Mouse (Mus musculus): Measurements from ENCODE around the gene Cep112.

The Cep112 gene

GRCm38 (mm10) chr11:108871748-108872147 is 446.8 kb downstream of the Cep112 start:
- no peak for DNase-seq (ENCODE audit: low read depth, low spot score)

DNA sequence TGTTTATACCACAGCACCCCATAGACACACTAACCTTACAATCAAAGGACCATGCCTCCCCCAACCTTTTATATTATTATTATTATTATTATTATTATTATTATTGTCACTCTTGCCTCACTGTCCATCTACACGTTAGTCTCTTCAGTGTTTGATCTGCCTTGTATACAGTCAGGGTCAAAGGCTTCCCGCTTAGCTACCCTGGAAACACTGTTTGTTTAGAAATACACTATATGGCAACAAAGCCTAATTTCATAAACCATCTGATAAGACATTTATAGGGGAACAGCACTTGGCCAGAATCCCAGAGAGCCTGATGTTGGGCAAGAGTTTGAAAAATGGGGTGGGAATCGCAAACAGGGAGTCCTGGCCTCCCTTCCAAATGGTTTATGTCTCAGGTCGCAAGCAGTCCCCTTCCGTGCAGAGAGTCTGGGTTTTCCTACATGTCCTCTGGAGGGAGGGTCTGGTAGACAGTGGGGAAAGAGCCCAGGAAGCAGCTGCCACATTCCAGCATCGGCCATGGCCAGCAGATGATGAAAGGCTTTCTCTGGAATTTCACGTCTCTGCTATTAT is 451.7 kb downstream of the Cep112 start:
- no peak for DNase-seq (ENCODE audit: low read depth, low spot score)

GRCm38 (mm10) chr11:108877520-108877919 is 452.5 kb downstream of the Cep112 start:
- no peak for DNase-seq (ENCODE audit: low read depth, low spot score)

DNA sequence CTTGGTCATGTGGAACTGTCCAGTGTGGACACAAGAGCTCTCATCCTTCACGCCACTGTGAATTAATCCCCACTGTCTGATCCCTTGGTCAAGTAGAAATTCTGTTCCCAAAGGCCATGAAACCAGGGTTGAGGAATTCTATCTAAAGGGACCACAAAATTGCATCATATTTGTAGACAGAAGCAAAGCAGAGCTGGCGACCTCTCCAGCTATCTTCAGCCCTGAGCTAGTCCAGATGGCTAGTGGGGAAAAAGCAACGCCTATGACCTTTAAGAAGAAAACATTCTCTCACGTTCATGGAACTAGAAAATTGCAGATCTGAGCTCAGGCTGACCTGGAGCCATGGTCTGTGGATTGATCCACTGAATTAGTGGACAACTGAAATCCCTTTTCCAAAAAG is 455.6 kb downstream of the Cep112 start:
- DNase-seq (ENCODE audit: low read depth, low spot score): no peak

DNA sequence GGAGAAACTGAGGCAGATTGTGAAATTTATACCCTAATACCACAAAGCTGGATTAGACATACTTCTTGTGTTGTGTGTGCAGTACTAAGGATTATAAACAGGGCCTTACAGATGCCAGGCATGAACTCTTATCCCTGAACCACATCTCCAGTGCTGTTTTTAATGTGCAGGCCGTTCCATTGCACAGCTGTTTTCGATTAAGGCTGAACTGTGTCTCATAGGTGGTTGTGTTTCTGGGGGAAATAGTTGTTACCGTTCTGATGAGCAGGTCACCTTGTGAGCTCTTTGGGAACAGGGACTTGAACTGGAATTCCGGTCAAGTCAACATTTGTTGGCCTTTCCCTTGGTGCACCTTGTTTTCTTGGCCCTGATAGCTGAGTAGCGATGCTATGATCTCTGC is 456.7 kb downstream of the Cep112 start:
- DNase-seq (ENCODE audit: low read depth, low spot score): no peak

- DNase-seq (ENCODE audit: low read depth, low spot score): no peak
Observed at GRCm38 (mm10) chr11:108885276-108885896, 460.4 kb downstream of the Cep112 start.

- DNase-seq (ENCODE audit: low read depth, low spot score): no peak
Observed at GRCm38 (mm10) chr11:108886060-108886459, 461.1 kb downstream of the Cep112 start.

DNA sequence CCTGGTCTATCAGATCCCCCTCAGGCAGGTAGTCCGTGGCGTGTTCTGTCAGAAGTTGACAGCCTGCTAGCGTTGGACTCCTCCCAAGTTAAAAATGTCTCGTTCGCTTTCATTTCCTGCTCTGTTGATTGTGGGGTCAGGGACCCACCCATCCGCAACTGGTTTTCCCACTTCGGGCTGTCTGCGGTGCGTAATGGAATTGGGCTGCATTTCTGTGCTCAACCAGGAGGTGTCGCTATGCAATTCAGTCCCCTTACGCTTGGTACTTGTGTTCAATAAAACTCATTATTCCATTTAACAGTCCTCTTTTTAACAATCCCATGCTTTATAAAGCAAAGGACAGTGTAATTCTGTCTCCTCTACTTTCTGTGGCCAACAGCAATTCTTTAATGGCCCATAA is 464.1 kb downstream of the Cep112 start:
- DNase-seq (ENCODE audit: low read depth, low spot score): peak; percentile 76

DNA sequence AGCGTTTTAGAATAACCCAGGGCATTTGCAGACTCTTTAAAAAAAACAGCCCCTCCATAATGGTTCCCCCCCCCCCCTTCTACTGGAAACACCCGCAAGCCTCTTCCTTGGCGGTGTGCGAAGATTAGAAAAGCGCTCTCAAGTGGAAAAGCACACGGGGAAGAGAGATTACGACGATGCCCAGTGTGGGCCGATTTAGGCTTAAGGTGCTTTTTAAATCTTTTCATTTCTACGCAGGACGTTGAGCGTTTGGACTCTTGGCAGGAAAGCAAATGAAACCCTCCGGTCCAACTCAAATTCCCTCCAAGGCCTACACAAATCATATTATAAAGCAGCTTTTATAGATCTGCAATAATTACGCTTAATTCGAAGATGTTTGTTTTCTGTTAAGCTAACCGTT is 465.6 kb downstream of the Cep112 start:
- DNase-seq (ENCODE audit: low read depth, low spot score): no peak

DNA sequence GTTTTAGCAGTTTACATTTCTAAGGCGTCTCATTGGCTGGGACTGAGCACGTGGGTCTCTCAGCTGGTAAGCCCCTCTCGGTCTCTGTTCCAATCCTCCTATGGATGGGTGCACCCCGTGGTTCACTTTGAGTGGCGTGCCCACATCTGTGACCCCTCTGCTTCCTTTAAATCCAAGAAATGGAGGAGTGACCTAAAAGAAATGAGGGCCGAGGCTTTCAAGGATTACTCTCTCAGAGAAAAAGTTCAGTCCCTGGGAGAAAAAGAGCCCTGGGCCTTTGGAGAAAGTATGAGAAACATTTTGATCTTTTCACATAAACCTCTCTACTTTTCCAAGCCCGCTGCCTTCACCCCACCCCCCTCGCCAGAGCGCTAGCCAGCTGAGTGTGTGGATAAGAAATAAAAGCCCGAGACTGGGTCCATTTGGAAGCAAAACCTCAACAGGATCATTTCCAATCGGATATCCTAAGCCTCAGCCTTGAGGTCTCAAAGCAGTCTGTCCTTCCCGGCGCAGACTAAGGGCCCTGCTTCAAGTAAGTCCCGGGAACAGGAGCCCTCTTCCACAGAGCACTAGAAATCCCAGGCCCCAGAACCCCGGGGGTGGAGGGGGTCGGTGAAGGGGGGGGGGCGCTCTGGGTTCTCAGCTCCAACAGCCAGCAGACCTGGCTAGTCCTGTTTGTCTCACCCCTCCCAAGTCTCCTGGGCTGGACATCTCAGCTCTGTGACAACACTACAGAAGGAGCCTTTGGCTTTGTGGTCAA is 466.3 kb downstream of the Cep112 start:
- DNase-seq (ENCODE audit: low read depth, low spot score): no peak

DNA sequence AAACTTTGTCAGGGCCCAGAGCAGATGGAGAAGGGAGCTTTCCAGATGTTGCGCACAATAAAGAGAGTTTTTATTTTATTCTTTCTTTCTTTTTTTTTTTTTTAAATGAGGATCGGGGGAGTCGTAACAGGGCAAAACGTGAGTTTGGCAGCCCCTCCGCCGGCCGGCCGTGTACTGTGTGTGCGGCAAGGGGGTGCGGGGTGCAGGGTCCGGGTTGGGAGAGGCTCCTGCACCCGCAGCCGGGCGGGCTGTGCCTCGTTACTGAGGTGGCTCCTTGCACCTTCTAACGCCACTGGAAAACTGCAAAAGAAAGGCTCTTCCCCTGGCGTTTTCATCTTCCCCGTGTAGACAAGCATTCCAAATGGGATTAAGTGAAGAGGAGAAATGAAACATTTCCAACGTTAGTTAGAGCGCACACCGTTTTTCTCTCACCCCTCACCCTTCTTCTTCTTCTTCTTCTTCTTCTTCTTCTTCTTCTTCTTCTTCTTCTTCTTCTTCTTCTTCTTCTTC is 466.9 kb downstream of the Cep112 start:
- DNase-seq (ENCODE audit: low read depth, low spot score): no peak

GRCm38 (mm10) chr11:108892406-108892805 is 467.4 kb downstream of the Cep112 start:
- no peak for DNase-seq (ENCODE audit: low read depth, low spot score)

- DNase-seq (ENCODE audit: low read depth, low spot score): peak; percentile 68
Observed at GRCm38 (mm10) chr11:108893232-108893790, 468.3 kb downstream of the Cep112 start.

- no peak for DNase-seq (ENCODE audit: low read depth, low spot score)
Observed at GRCm38 (mm10) chr11:108893855-108894510, 469.0 kb downstream of the Cep112 start.

- DNase-seq (ENCODE audit: low read depth, low spot score): no peak
Observed at GRCm38 (mm10) chr11:108897034-108897433, 472.0 kb downstream of the Cep112 start.

GRCm38 (mm10) chr11:108898063-108898462 is 473.1 kb downstream of the Cep112 start:
- no peak for DNase-seq (ENCODE audit: low read depth, low spot score)

DNA sequence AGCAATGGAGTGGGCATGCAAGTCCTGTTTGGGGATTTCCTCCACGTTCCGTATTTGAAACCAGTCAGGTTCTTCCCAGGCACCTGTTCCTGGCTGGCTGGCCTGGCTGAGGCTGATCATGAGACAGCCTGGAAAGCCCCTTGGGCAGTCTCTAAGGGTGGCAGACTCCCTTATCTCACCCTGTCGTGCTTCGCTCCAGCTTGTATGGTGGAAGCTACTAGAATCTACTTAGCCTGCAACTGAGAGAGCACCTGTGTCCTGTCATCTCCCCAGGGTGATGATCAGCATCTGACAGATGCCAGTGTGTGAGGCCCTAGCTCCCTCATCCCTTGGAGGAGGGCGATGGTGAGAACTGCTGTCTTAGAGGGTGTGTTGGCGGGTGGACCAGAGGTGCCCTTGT is 473.5 kb downstream of the Cep112 start:
- DNase-seq (ENCODE audit: low read depth, low spot score): no peak

DNA sequence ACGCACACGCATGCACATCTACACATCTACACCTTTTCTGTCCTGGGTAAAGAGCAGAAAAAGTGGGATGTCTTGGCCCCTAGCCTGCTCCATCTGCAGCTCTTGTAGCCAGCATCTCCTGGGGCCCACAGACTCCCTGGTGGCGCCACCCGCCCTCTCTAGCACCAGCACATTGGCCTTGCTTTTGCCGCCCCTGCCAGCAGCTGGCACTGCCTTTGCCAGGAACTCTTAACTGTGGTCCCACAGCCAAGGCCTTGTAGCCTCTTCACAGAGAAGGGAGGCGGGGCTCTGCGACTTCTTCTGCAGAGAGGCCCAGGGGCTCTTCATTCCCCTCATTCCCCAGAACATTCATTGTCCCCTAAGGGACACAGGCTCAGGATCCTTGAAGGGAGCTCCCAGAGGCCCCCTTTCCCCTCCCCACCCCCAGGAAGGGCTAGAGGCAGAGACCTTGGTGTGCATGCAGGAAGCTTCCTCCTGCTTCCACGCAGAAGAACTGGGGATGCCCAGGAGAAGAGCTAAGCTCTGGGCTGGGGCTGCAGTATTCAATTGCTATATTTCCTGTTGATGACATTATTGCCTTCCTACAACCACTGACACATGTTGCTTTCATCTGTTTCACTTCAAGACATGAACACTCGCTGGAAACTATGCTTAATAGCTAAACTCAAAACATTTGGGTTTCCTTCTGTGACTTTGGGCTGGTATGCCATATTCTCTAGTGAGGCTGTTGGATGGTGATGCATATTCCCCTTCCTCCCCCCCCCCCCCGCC is 475.9 kb downstream of the Cep112 start:
- DNase-seq (ENCODE audit: low read depth, low spot score): no peak

- no peak for DNase-seq (ENCODE audit: low read depth, low spot score)
Observed at GRCm38 (mm10) chr11:108901670-108902069, 476.7 kb downstream of the Cep112 start.

DNA sequence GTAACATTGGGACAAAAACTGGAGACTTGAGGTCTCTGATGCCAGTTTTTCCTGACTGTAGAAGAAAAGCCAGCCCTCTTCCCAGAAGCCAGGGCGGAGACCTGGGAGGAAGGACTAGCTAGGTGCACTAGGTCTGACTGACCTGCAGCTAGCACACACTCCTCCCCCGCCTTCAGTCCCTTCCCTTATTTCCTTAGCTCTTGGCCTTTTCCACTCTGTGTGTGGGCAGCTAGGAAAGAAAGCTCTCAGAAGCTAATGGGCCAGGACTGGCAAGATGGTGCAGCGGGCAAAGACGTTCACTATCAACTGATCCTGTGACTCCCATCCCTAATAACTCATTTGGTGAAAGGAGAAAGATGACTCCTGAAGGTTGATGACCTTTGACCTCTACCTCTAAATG is 477.3 kb downstream of the Cep112 start:
- DNase-seq (ENCODE audit: low read depth, low spot score): no peak

GRCm38 (mm10) chr11:108906590-108907254 is 481.7 kb downstream of the Cep112 start:
- no peak for DNase-seq (ENCODE audit: low read depth, low spot score)

All from CD4-positive, CD25-positive, alpha-beta regulatory T cell, adult 2 months (primary cell).